Mouse (Mus musculus) spleen, adult 2 months (tissue): ENCODE data around the gene Slc50a1. TPM values are rescaled to one million over a fixed set of nuclear protein-coding genes. Genes with fewer than 3 reads are reported as not detected.

Experiments
- DNase-seq, 2 experiments: peaks; one replicate each; pipeline versions ENCODE4 v3.0.0 to v3.0.0-alpha.2; 2012 to 2021; ENCODE audit warnings: low spot score in 2 of 2, low read depth in 1 of 2
- H3K27ac ChIP-seq: fragments of 200-500 bp; 2 replicates; pipeline ENCODE4 v1.5.1; 2012; ENCODE audit warnings: low read length, inconsistent platforms; ENCODE audit not compliant: insufficient read depth
- H3K27me3 ChIP-seq: fragments of 200-500 bp; 2 replicates; pipeline ENCODE4 v1.6.1; 2012; ENCODE audit warnings: mild to moderate bottlenecking, moderate library complexity, low read length, inconsistent platforms; ENCODE audit not compliant: control insufficient read depth, insufficient read depth
- H3K36me3 ChIP-seq: fragments of 200-500 bp; 2 replicates; pipeline ENCODE4 v1.6.1; 2012; ENCODE audit warnings: mild to moderate bottlenecking, low read length, inconsistent platforms; ENCODE audit not compliant: control insufficient read depth, insufficient read depth
- H3K4me1 ChIP-seq: fragments of 200-500 bp; 2 replicates; pipeline ENCODE4 v1.6.1; 2011; ENCODE audit warnings: inconsistent platforms; ENCODE audit not compliant: control insufficient read depth, insufficient read depth, insufficient read length
- H3K4me3 ChIP-seq: fragments of 200-500 bp; 2 replicates; pipeline ENCODE4 v1.5.1; 2011; ENCODE audit warnings: mild to moderate bottlenecking, inconsistent platforms; ENCODE audit not compliant: insufficient read depth, insufficient read length; ENCODE audit errors: extremely low read depth
- CTCF ChIP-seq: fragments of 200-500 bp; IDR thresholded peaks from 2 replicates; pipeline ENCODE4 v1.5.1; 2011; ENCODE audit warnings: mild to moderate bottlenecking, inconsistent platforms; ENCODE audit not compliant: insufficient read depth, insufficient read length, insufficient replicate concordance; ENCODE audit errors: extremely low read depth
- POLR2A ChIP-seq: fragments of 200-500 bp; IDR thresholded peaks from 2 replicates; pipeline ENCODE4 v1.6.1; 2011; ENCODE audit warnings: low read depth, low read length, inconsistent platforms
- WGBS: fragments of 180-500 bp; shearing (Covaris S2); methylation state at CpG from one replicate; pipeline ENCODE4 v1.1.7; 2018; 5-methylcytosine and 5-hydroxymethylcytosine counted together
- polyA plus RNA-seq: library from polyadenylated mRNA; depleted of rRNA; stranded (reverse); fragments of >200 nt; gene quantifications from 2 replicates; pipeline ENCODE4 v1.2.3, GENCODE M21; 2012

Gene Slc50a1
- polyA plus RNA-seq, 1 experiment: 207 TPM

- H3K4me3 ChIP-seq: no peak overlapping the region
- DNase-seq: no peak
- H3K27me3 ChIP-seq: peaks cover 25% of the 10 kb centered on the region
- peaks cover 21% of the 10 kb centered on the region for H3K4me1 ChIP-seq
- no peaks in the 10 kb centered on the region for H3K36me3 ChIP-seq
- TF ChIP-seq CTCF (no peak), POLR2A (no peak)
- WGBS: 16% methylated on average over 40 of the region's 40 CpGs
- H3K27ac ChIP-seq: no peak overlapping the region
Measured at GRCm38 (mm10) chr3:89315930-89316831, 45.8 kb upstream of the Slc50a1 start.

GRCm38 (mm10) chr3:89315195-89315929 is 45.0 kb upstream of the Slc50a1 start:
- DNase-seq: peak in 1 of 2 experiments; percentile 51
- H3K36me3 ChIP-seq: no peaks in the 10 kb centered on the region
- peaks cover 17% of the 10 kb centered on the region for H3K27me3 ChIP-seq
- peaks cover 13% of the 10 kb centered on the region for H3K4me1 ChIP-seq
- 8% methylated on average over 26 of the region's 26 CpGs for WGBS
- H3K4me3 ChIP-seq: no peak overlapping the region
- peak; percentile 94 for TF ChIP-seq CTCF
- no peak for TF ChIP-seq POLR2A
- no peak overlapping the region for H3K27ac ChIP-seq

- no peaks in the 10 kb centered on the region for H3K36me3 ChIP-seq
- WGBS: 50% methylated on average over 2 of the region's 2 CpGs
- no peak for TF ChIP-seq CTCF
- TF ChIP-seq POLR2A: no peak
- no peak overlapping the region for H3K4me3 ChIP-seq
- peaks cover 12% of the 10 kb centered on the region for H3K27me3 ChIP-seq
- DNase-seq: no peak
- H3K4me1 ChIP-seq: peaks cover 12% of the 10 kb centered on the region
- no peak overlapping the region for H3K27ac ChIP-seq
Measured at GRCm38 (mm10) chr3:89314791-89315190, 44.4 kb upstream of the Slc50a1 start.

GRCm38 (mm10) chr3:89314340-89314739 is 44.0 kb upstream of the Slc50a1 start:
- peaks cover 8% of the 10 kb centered on the region for H3K27me3 ChIP-seq
- no peak overlapping the region for H3K27ac ChIP-seq
- H3K36me3 ChIP-seq: no peaks in the 10 kb centered on the region
- 63% methylated on average over 5 of the region's 5 CpGs for WGBS
- no peak overlapping the region for H3K4me3 ChIP-seq
- TF ChIP-seq POLR2A (no peak), CTCF (no peak)
- DNase-seq: no peak
- peaks cover 8% of the 10 kb centered on the region for H3K4me1 ChIP-seq

- H3K27ac ChIP-seq: no peak overlapping the region
- H3K36me3 ChIP-seq: no peaks in the 10 kb centered on the region
- no peak overlapping the region for H3K4me3 ChIP-seq
- H3K4me1 ChIP-seq: no peaks in the 10 kb centered on the region
- 10% methylated on average over 9 of the region's 9 CpGs for WGBS
- DNase-seq: peak in 1 of 2 experiments; percentile 64
- no peaks in the 10 kb centered on the region for H3K27me3 ChIP-seq
- TF ChIP-seq POLR2A (no peak), CTCF (peak; percentile 75; the same call in 1 of the 2 replicates)
Measured at GRCm38 (mm10) chr3:89308089-89308488, 37.7 kb upstream of the Slc50a1 start.

GRCm38 (mm10) chr3:89305551-89306325 is 35.4 kb upstream of the Slc50a1 start:
- no peak overlapping the region for H3K27ac ChIP-seq
- WGBS: 88% methylated on average over 8 of the region's 8 CpGs
- H3K4me1 ChIP-seq: no peaks in the 10 kb centered on the region
- H3K4me3 ChIP-seq: no peak overlapping the region
- DNase-seq: no peak
- H3K27me3 ChIP-seq: no peaks in the 10 kb centered on the region
- TF ChIP-seq CTCF (no peak), POLR2A (no peak)
- no peaks in the 10 kb centered on the region for H3K36me3 ChIP-seq

GRCm38 (mm10) chr3:89305105-89305504 is 34.7 kb upstream of the Slc50a1 start:
- no peak for TF ChIP-seq POLR2A
- no peak for TF ChIP-seq CTCF
- no peaks in the 10 kb centered on the region for H3K4me1 ChIP-seq
- H3K36me3 ChIP-seq: no peaks in the 10 kb centered on the region
- DNase-seq: no peak
- no peak overlapping the region for H3K4me3 ChIP-seq
- no peak overlapping the region for H3K27ac ChIP-seq
- WGBS: 84% methylated on average over 4 of the region's 4 CpGs
- no peaks in the 10 kb centered on the region for H3K27me3 ChIP-seq
